Mouse (Mus musculus): ENCODE results near the gene Paip2b. TPM values are rescaled to one million over a fixed set of nuclear protein-coding genes. Genes with fewer than 3 reads are reported as not detected.
A peak's percentile ranks its signal among the peaks of the same experiment; 100 is the strongest.

Gene Paip2b
- 22.2 and 22.3 TPM in 2 replicates for polyA plus RNA-seq (2014; fragmentation: Nextera tagmentation; extraction: Ambion mirVana)

DNA sequence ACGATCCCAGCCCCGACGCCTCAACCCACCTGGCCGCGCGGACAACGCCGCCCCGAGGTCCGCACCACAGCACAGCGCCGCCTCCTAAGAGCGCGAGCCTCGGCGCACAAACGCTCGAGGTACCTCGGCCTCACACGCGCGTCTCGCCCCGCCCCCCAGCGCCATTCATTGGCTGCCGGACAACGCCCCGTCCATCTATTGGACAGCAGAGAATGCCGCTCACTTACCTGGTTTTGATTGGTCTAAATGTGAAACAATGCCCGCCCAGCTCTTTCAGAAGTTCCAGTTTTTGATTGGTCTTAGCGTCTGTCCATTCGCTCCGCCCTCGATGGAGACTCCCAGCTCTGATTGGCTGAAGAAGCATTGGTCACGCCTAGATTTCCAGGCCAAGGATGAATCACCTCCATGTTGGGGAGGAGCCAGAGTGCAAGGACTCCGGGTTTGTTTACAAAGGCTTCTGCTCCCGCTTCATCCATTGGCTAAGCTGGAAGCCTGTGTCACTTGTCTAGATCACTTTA lies at the start of gene Paip2b:
Paip2b (minus strand) TSS at position 136 of the 518 bp plus-strand sequence.
- Histone ChIP-seq H3K9me3 (ENCODE audit: control insufficient read depth, low read length) (no peaks in the 10 kb centered on the region), H3K4me1 (replicated peaks; ENCODE audit: control insufficient read depth, insufficient read depth, low read length) (no peaks in the 10 kb centered on the region), H3K4me3 (ENCODE audit: low read depth, low read length) (peak within 1 kb of the TSS; percentile 70), H3K9ac (ENCODE audit: low read depth, low read length) (peak within 1 kb of the TSS; percentile 78), H3K36me3 (ENCODE audit: control insufficient read depth, insufficient read depth, low read length) (no peaks in the 10 kb centered on the region), H3K27me3 (ENCODE audit: control insufficient read depth, insufficient read depth, low read length) (no peaks in the 10 kb centered on the region), H3K4me2 (replicated peaks; ENCODE audit: low read depth, low read length) (peak within 1 kb of the TSS; percentile 75), H3K27ac (ENCODE audit: low read depth, low read length) (peak within 1 kb of the TSS; percentile 73)
- WGBS = under 1% methylated on average over 32 of the region's 37 CpGs
- ATAC-seq (ENCODE audit: low FRiP score) = peak; percentile 99
- peak; percentile 98 for DNase-seq (ENCODE audit: low spot score)

DNA sequence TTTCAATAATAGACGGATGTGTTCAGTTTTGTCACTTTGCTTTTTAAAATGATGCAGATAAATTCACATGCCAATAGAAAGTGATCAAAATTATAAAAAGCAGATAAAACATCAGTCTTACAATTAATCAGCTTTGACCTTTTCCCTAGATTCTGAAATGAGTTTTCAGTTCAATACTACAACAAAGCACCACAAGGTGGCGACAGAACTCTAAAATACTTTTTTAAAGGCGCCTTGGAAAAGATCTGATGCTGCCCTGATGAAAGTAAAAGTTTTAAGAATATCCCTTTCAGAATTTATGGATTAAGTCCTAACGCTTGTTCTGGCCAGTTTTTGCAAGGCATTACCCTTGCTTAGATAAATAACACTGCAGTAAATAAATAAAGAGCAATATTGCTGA lies 48.3 kb upstream of the Paip2b start:
- DNase-seq (ENCODE audit: low spot score) (peak; percentile 78), ATAC-seq (ENCODE audit: low FRiP score) (no peak)
- H3K9ac ChIP-seq (ENCODE audit: low read depth, low read length) = no peak overlapping the region
- no peak overlapping the region for H3K27ac ChIP-seq (ENCODE audit: low read depth, low read length)
- no peaks in the 10 kb centered on the region for H3K9me3 ChIP-seq (ENCODE audit: control insufficient read depth, low read length)
- 4% methylated on average over 4 of the region's 4 CpGs for WGBS
- H3K36me3 ChIP-seq (ENCODE audit: control insufficient read depth, insufficient read depth, low read length) = no peaks in the 10 kb centered on the region
- no peak overlapping the region for H3K4me3 ChIP-seq (ENCODE audit: low read depth, low read length)
- H3K4me1 ChIP-seq (replicated peaks; ENCODE audit: control insufficient read depth, insufficient read depth, low read length) = no peaks in the 10 kb centered on the region
- no peak overlapping the region for H3K4me2 ChIP-seq (replicated peaks; ENCODE audit: low read depth, low read length)
- no peaks in the 10 kb centered on the region for H3K27me3 ChIP-seq (ENCODE audit: control insufficient read depth, insufficient read depth, low read length)

DNA sequence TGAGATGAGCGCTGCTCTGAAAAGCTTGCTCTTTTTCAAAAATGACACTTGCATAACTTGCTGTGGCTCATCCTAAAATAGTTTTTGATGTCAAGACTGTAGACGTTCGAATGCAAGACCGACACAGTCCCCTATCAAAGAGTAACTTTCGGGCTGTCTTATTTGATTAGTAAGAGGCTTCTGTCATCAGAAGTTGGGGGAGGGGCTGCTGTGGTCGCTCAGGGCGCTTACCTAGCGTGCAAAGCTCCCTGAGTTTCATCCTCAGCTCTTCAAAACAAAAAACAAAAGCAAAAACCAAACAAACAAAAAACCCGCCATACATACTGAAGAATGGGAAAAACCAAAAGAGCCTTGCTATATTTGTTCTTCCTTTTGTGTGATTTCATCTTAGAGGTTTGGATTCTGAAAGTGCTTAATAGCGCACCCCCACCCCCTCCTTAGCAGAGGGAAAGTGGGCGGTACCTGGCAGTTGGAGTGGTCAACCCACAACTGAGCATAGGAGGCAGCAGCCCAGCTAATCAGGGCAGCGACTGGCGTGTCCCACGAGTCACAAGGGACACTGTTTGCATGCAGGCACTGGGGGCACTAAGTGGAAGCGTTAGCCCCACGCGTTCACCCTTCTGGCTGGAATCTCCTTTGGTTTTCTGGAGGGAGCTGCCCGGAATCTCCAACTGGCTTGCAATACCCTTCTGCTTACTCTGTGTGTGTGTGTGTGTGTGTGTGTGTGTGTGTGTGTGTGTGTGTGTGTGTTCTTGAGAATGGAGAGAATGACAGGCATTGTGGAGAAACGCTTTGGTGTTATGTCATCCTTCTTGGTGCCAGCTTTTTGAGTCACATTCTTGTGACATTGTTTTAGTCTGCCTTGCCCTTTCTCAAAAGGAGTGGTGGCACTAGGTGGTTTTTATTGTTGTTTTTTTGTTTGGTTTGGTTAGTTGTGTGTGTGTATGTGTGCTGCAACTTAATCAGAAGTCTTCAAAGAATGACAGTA lies 36.4 kb upstream of the Paip2b start:
- H3K4me1 ChIP-seq (replicated peaks; ENCODE audit: control insufficient read depth, insufficient read depth, low read length) = no peaks in the 10 kb centered on the region; the same call in 1 of the 2 replicates
- DNase-seq (ENCODE audit: low spot score) (peak; percentile 53), ATAC-seq (ENCODE audit: low FRiP score) (peak; percentile 41; the same call in 1 of the 2 replicates)
- H3K9me3 ChIP-seq (ENCODE audit: control insufficient read depth, low read length) = no peaks in the 10 kb centered on the region
- peak overlapping the region; percentile 51 for H3K4me3 ChIP-seq (ENCODE audit: low read depth, low read length)
- H3K27ac ChIP-seq (ENCODE audit: low read depth, low read length) = no peak overlapping the region
- 4% methylated on average over 19 of the region's 19 CpGs for WGBS
- H3K4me2 ChIP-seq (replicated peaks; ENCODE audit: low read depth, low read length) = peak overlapping the region; percentile 72
- no peaks in the 10 kb centered on the region for H3K27me3 ChIP-seq (ENCODE audit: control insufficient read depth, insufficient read depth, low read length)
- H3K36me3 ChIP-seq (ENCODE audit: control insufficient read depth, insufficient read depth, low read length) = no peaks in the 10 kb centered on the region
- H3K9ac ChIP-seq (ENCODE audit: low read depth, low read length) = peak overlapping the region; percentile 43; the same call in 1 of the 2 replicates

DNA sequence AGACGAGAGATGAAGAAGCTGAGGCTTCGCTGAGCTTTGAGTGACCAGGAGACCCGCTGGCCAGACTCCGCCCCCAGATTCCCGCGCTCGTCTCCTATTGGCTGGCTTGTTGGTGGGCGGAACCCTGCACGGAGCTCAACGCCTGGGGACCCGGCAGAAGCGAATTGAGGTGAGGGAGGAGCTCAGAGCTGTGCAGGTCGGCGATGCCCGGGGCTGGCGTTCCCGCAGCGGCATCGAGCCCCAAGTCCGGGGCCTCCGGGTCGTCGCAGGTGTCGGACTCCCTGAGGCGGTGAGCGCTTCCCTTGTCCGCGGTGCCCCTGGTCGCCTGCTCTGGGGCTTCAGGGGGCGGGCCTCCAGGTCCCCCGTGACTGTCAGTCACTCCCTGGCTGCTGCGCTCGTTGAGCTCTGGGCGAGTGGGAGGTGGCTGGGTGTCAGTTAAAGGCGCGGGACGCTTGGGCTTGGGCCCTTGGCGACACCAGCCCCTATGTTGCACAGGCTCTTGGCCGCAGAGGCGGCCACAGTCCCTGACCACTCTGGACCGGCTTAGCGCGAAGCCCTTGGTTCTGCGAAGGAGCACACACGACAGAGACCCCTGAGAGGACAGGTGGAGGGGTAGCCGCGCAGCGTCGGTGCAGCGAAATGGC lies 35.5 kb upstream of the Paip2b start, which contains the start of gene Zfp638:
Zfp638 (plus strand) TSS at position 156 of the 644 bp plus-strand sequence.
- H3K4me3 ChIP-seq (ENCODE audit: low read depth, low read length) = peak within 1 kb of the TSS; percentile 51
- H3K9ac ChIP-seq (ENCODE audit: low read depth, low read length) = peak within 1 kb of the TSS; percentile 43; the same call in 1 of the 2 replicates
- H3K4me2 ChIP-seq (replicated peaks; ENCODE audit: low read depth, low read length) = peak within 1 kb of the TSS; percentile 72
- WGBS = under 1% methylated on average over 49 of the region's 50 CpGs
- no peaks in the 10 kb centered on the region for H3K27me3 ChIP-seq (ENCODE audit: control insufficient read depth, insufficient read depth, low read length)
- DNase-seq (ENCODE audit: low spot score) = peak; percentile 93
- H3K4me1 ChIP-seq (replicated peaks; ENCODE audit: control insufficient read depth, insufficient read depth, low read length) = no peaks in the 10 kb centered on the region; the same call in 1 of the 2 replicates
- no peaks in the 10 kb centered on the region for H3K9me3 ChIP-seq (ENCODE audit: control insufficient read depth, low read length)
- no peak within 1 kb of the TSS for H3K27ac ChIP-seq (ENCODE audit: low read depth, low read length)
- H3K36me3 ChIP-seq (ENCODE audit: control insufficient read depth, insufficient read depth, low read length) = no peaks in the 10 kb centered on the region
- ATAC-seq (ENCODE audit: low FRiP score) = peak; percentile 96

DNA sequence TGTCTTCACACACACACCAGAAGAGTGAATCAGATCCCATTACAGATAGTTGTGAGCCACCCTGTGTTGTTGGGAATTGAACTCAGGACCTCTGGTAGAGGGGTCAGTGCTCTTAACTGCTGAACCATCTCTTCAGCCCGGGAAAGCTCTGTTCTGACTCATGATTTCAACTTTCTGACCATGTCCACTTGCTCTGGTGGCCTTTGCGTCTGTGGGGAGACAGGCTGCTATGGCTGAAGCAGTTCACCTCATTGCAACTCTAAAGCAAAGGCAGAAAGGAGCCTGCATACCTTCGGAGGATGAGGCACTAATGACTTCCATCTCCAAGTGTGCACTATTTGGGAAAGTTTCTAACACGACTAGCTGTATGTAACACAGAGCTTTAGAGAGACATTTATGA lies 34.9 kb upstream of the Paip2b start:
- DNase-seq (ENCODE audit: low spot score) = no peak
- WGBS = 41% methylated on average over 4 of the region's 4 CpGs

DNA sequence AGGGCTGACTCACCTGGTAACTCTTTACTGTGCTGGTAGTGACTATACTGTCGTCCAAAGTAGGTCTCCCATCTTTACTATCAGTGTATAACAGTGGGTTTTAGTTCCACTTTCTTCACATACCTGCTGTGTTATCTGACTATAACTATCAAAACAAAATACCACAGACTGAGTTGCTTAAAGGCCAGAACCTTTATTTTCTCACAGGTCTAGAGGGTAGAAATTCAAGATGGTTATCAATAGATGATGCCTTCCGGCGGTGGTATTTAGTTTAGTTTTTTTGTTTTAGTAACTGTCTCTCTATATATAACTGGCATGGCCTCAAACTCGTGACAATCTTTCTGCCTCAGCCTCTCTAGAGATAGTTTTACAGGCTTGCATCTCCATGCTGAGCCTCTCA lies 32.0 kb upstream of the Paip2b start:
- H3K4me2 ChIP-seq (replicated peaks; ENCODE audit: low read depth, low read length) = no peak overlapping the region
- no peaks in the 10 kb centered on the region for H3K9me3 ChIP-seq (ENCODE audit: control insufficient read depth, low read length)
- no peaks in the 10 kb centered on the region for H3K27me3 ChIP-seq (ENCODE audit: control insufficient read depth, insufficient read depth, low read length)
- H3K36me3 ChIP-seq (ENCODE audit: control insufficient read depth, insufficient read depth, low read length) = no peaks in the 10 kb centered on the region
- H3K27ac ChIP-seq (ENCODE audit: low read depth, low read length) = no peak overlapping the region
- DNase-seq (ENCODE audit: low spot score) (no peak), ATAC-seq (ENCODE audit: low FRiP score) (no peak)
- no peaks in the 10 kb centered on the region; the same call in 1 of the 2 replicates for H3K4me1 ChIP-seq (replicated peaks; ENCODE audit: control insufficient read depth, insufficient read depth, low read length)
- WGBS = 68% methylated on average over 4 of the region's 4 CpGs
- H3K4me3 ChIP-seq (ENCODE audit: low read depth, low read length) = no peak overlapping the region
- no peak overlapping the region for H3K9ac ChIP-seq (ENCODE audit: low read depth, low read length)

More for the DNA sequence above, 34.9 kb upstream of the Paip2b start:
- Histone ChIP-seq H3K4me2 (replicated peaks; ENCODE audit: low read depth, low read length) (no peak overlapping the region), H3K27me3 (ENCODE audit: control insufficient read depth, insufficient read depth, low read length) (no peaks in the 10 kb centered on the region), H3K27ac (ENCODE audit: low read depth, low read length) (no peak overlapping the region), H3K4me3 (ENCODE audit: low read depth, low read length) (no peak overlapping the region), H3K9ac (ENCODE audit: low read depth, low read length) (no peak overlapping the region), H3K4me1 (replicated peaks; ENCODE audit: control insufficient read depth, insufficient read depth, low read length) (no peaks in the 10 kb centered on the region; the same call in 1 of the 2 replicates), H3K9me3 (ENCODE audit: control insufficient read depth, low read length) (no peaks in the 10 kb centered on the region), H3K36me3 (ENCODE audit: control insufficient read depth, insufficient read depth, low read length) (no peaks in the 10 kb centered on the region)
- ATAC-seq (ENCODE audit: low FRiP score) = no peak; the same call in 1 of the 2 replicates

DNA sequence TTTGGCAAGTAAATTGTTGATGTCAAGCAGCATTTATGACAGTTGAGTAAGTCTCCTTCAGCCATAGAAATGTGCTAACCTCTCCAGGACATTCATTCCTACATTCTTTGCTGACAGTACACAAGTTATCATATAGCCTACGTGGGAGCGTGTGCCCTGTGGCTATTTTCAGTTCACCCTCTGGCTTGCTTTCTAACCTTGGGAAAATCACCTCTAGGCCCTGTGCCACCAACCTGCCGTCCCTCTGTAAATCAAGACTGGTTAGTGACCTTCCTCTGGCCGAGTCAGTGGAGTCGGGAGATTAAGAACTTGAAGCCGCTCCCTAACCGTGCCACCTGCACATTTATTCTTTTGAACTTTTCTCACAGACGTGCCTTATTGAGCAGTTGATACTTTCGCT lies 28.5 kb upstream of the Paip2b start:
- WGBS = 91% methylated on average over 9 of the region's 9 CpGs
- Histone ChIP-seq H3K9me3 (ENCODE audit: control insufficient read depth, low read length) (no peaks in the 10 kb centered on the region), H3K4me3 (ENCODE audit: low read depth, low read length) (no peak overlapping the region), H3K4me2 (replicated peaks; ENCODE audit: low read depth, low read length) (no peak overlapping the region), H3K4me1 (replicated peaks; ENCODE audit: control insufficient read depth, insufficient read depth, low read length) (no peaks in the 10 kb centered on the region), H3K9ac (ENCODE audit: low read depth, low read length) (no peak overlapping the region), H3K36me3 (ENCODE audit: control insufficient read depth, insufficient read depth, low read length) (no peaks in the 10 kb centered on the region), H3K27ac (ENCODE audit: low read depth, low read length) (no peak overlapping the region), H3K27me3 (ENCODE audit: control insufficient read depth, insufficient read depth, low read length) (no peaks in the 10 kb centered on the region)
- ATAC-seq (ENCODE audit: low FRiP score) = no peak
- no peak for DNase-seq (ENCODE audit: low spot score)

DNA sequence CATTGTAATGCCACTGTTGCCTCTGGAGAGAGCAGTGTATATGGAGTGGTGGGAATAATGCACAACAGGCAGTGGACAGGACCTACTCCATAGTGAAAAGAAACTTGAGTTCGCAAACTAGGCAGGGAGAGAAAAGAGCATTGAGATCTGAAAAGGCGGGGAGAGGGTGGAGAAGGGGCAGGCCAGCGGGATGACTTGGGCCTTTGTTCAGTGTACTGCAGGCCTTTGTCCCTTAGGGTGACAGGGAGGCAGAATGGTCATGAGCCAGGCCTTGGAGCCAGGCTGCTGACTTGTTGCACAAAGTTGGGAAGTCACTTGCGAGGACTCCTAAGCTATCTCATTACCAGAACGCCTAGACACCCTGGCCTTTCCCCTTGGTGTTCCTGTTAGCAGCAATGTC lies 25.9 kb upstream of the Paip2b start:
- H3K27me3 ChIP-seq (ENCODE audit: control insufficient read depth, insufficient read depth, low read length) = no peaks in the 10 kb centered on the region
- H3K4me3 ChIP-seq (ENCODE audit: low read depth, low read length) = no peak overlapping the region
- no peak overlapping the region for H3K9ac ChIP-seq (ENCODE audit: low read depth, low read length)
- H3K4me2 ChIP-seq (replicated peaks; ENCODE audit: low read depth, low read length) = no peak overlapping the region
- no peaks in the 10 kb centered on the region for H3K9me3 ChIP-seq (ENCODE audit: control insufficient read depth, low read length)
- no peak overlapping the region for H3K27ac ChIP-seq (ENCODE audit: low read depth, low read length)
- 35% methylated on average over 5 of the region's 5 CpGs for WGBS
- DNase-seq (ENCODE audit: low spot score) = peak; percentile 23
- H3K36me3 ChIP-seq (ENCODE audit: control insufficient read depth, insufficient read depth, low read length) = no peaks in the 10 kb centered on the region
- H3K4me1 ChIP-seq (replicated peaks; ENCODE audit: control insufficient read depth, insufficient read depth, low read length) = no peaks in the 10 kb centered on the region
- ATAC-seq (ENCODE audit: low FRiP score) = no peak
